Mouse (Mus musculus) liver, embryonic 11.5 days (tissue): ENCODE measurements around the gene Atf4. TPM values are rescaled to one million over a fixed set of nuclear protein-coding genes. Genes with fewer than 3 reads are reported as not detected.

Experiments used
- ATAC-seq: fragments of 200-750 bp; cut with Nextera tagmentation; replicated peaks from 2 replicates; pipeline ENCODE4 v1.8.0; 2017; ENCODE audit warnings: moderate number of reproducible peaks, mild to moderate bottlenecking, moderate TSS enrichment, moderate library complexity; ENCODE audit not compliant: low FRiP score
- DNase-seq: peaks from one replicate; pipeline ENCODE4 v3.0.0-alpha.2; 2017; ENCODE audit warnings: low spot score
- H3K27ac ChIP-seq: fragments of 300-500 bp; sonication (generic); 2 replicates; pipeline ENCODE4 v1.5.1; 2014; ENCODE audit warnings: mild to moderate bottlenecking, low read depth, low read length, control low read depth
- H3K27me3 ChIP-seq: fragments of 300-500 bp; sonication (generic); replicated peaks from 2 replicates; pipeline ENCODE4 v1.6.1; 2014; ENCODE audit warnings: low read length, mixed read lengths; ENCODE audit not compliant: control insufficient read depth, insufficient read depth
- H3K36me3 ChIP-seq: fragments of 300-500 bp; sonication (generic); 2 replicates; pipeline ENCODE4 v1.6.1; 2014; ENCODE audit warnings: mild to moderate bottlenecking, low read length, moderate library complexity, mixed read lengths; ENCODE audit not compliant: control insufficient read depth, insufficient read depth
- H3K4me1 ChIP-seq: fragments of 300-500 bp; sonication (generic); replicated peaks from 2 replicates; pipeline ENCODE4 v1.6.1; 2014; ENCODE audit warnings: low read length, mixed read lengths; ENCODE audit not compliant: control insufficient read depth, insufficient read depth
- H3K4me2 ChIP-seq: fragments of 300-500 bp; sonication (generic); 2 replicates; pipeline ENCODE4 v1.6.1; 2014; ENCODE audit warnings: mild to moderate bottlenecking, control low read depth, moderate library complexity
- H3K4me3 ChIP-seq: fragments of 300-500 bp; sonication (generic); 2 replicates; pipeline ENCODE4 v1.5.1; 2014; ENCODE audit warnings: low read depth, low read length, control low read depth
- H3K9ac ChIP-seq: fragments of 300-500 bp; sonication (generic); 2 replicates; pipeline ENCODE4 v1.6.1; 2014; ENCODE audit warnings: low read depth, low read length, control low read depth
- H3K9me3 ChIP-seq: fragments of 300-500 bp; sonication (generic); 2 replicates; pipeline ENCODE4 v1.6.1; 2016; ENCODE audit warnings: low read length, inconsistent platforms, mixed read lengths; ENCODE audit not compliant: control insufficient read depth
- WGBS: fragments of 180-500 bp; shearing (Covaris S2); extraction: QIAGEN DNeasy Blood & Tissue Kit; methylation state at CpG from one replicate; pipeline ENCODE4 v1.1.7; 2014; 5-methylcytosine and 5-hydroxymethylcytosine counted together
- polyA plus RNA-seq: library from polyadenylated mRNA; unstranded; fragments of >200 nt; fragmentation: Nextera tagmentation; extraction: Ambion mirVana; gene quantifications from 2 replicates; pipeline ENCODE4 v1.2.1, GENCODE M21; 2014

Gene Atf4
- polyA plus RNA-seq, 1 experiment from 2014 or later, result 186 TPM

DNA sequence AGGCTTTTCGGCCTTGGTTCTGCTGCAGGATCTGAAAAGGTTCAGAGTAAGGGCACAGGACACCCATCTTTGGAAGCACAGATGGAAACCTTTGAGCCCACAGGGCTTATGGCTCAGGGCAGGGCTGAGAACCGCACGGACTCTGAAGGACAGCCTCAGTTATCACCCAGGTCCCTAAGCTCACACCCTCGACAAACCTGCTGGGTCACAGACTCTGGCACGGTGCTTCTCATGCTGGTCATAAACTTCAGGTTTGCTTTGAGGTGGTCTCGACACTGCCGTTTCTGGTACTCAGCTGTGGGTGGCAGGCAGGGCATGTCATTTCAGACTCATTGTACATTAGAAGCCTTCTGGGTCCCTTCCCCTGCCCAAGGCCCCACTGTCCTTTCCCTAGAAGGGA lies 6.1 kb downstream of the Atf4 start:
- 76% methylated on average over 7 of the region's 7 CpGs for WGBS
- Histone ChIP-seq H3K9me3 (no peaks in the 10 kb centered on the region), H3K4me1 (peaks cover 41% of the 10 kb centered on the region), H3K4me3 (no peak overlapping the region), H3K27ac (no peak overlapping the region), H3K9ac (no peak overlapping the region), H3K4me2 (no peak overlapping the region), H3K27me3 (no peaks in the 10 kb centered on the region), H3K36me3 (peaks cover 27% of the 10 kb centered on the region)
- DNase-seq, result no peak
- no peak for ATAC-seq

DNA sequence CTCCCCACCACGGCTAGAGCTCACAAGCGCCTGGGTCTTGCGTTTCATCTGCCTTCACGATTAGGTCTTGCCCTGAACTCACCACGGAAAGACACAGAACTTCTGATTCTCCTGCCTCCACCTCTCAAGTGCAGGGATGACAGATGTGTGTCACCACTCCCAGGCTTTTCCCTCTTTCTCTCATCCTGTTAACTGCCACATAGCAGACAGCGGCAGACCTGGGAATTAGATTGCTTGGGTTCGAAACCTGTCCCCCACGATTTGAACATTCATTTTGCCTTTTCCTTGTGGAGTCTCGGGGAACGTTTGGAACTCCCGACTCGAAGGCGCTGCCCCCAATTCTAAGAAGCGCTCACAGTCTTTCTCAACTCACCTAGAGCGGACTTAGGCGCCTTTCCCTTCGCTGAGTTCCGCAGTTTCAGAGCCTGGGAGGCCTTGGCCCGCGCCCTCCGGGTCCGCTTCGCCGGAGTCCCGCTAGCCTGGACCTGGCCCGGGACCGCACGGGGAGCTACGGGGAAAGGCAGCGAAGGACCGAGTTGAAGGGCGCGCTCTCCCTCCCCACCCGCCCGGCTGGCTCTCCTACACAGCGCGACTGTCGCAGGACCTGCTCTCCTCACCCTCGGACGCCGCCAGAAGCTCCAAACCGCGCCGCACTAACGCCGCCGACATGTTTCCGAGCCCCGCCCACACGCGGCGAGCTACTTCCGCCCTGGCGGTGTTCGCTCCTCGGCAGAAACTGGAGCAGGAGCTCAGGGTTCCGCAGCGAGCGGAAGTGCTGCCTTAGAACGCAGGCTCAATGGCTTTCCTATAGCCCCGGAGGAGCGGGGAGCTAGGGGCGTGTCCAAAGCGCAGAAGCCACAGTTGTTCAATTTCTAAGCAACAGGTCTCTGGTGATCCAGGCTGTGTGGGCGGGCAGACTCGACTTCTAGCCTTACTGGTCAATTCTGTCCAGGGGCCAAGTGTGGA lies 8.9 kb downstream of the Atf4 start, which contains the start of gene Rps19bp1:
TSS of gene Rps19bp1 (minus strand) at position 706 of the 966 bp plus-strand sequence.
- Histone ChIP-seq H3K4me1 (peaks cover 17% of the 10 kb centered on the region), H3K4me2 (peak within 1 kb of the TSS; percentile 79), H3K36me3 (peaks cover 9% of the 10 kb centered on the region; the same call in 1 of the 2 replicates), H3K27me3 (no peaks in the 10 kb centered on the region), H3K9ac (peak within 1 kb of the TSS; percentile 75), H3K27ac (peak within 1 kb of the TSS; percentile 40; the same call in 1 of the 2 replicates), H3K9me3 (no peaks in the 10 kb centered on the region), H3K4me3 (peak within 1 kb of the TSS; percentile 85)
- DNase-seq (peak; percentile 89), ATAC-seq (peak; percentile 90)
- WGBS, result 2% methylated on average over 66 of the region's 66 CpGs

DNA sequence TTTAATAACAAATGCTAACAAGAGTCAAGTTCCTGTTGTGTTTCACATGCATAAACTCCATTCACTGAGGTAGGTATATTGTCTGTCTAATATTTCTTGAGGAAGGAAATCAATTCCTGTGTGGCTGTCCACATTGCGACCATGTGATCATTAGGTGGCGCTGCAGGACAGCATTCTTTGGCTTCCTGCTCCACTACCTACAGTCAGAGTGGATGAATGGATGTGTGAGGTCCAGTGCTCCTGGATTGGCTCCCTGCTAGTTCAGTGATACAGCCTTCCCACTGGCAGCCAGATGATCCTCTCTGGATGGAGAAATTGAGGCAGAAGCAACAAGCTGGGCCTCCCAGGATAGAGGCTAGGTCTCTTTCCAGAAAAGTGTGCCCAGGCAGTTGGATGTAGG lies 11.3 kb downstream of the Atf4 start:
- Histone ChIP-seq H3K9me3 (peaks cover 4% of the 10 kb centered on the region; the same call in 1 of the 2 replicates), H3K4me1 (peaks cover 9% of the 10 kb centered on the region), H3K4me3 (no peak overlapping the region), H3K27ac (no peak overlapping the region), H3K36me3 (no peaks in the 10 kb centered on the region; the same call in 1 of the 2 replicates), H3K4me2 (no peak overlapping the region), H3K9ac (no peak overlapping the region), H3K27me3 (no peaks in the 10 kb centered on the region)
- 0% methylated on average over 2 of the region's 2 CpGs for WGBS
- ATAC-seq (no peak), DNase-seq (peak; percentile 53)

DNA sequence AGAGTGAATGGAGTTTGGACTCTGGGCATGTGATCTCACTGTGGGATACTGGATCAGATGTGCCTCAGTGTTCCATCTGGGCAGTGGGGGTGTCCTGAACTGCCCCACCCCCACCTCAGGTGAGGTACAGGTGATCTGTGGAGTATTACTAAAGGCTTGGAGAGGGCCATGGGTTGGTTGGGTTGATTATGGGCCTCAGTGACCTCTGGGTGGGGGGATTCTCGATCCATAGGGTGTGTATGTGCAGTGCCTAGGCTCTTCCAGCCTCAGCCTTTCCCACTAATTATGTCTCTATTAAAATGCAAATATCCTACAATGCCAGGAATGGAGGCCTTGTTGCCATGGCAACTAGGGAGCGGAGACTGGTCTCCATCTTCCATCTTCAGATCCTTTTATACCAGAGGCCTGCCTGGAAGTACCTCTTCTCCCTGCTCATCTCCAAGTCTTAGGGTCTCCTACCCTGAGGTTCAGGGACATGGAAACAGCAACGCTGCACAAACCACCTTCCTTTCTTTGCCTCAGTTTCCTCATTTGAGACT lies 16.9 kb downstream of the Atf4 start:
- Histone ChIP-seq H3K27me3 (peaks cover 3% of the 10 kb centered on the region), H3K36me3 (no peaks in the 10 kb centered on the region), H3K9me3 (peaks cover 4% of the 10 kb centered on the region; the same call in 1 of the 2 replicates), H3K27ac (no peak overlapping the region), H3K9ac (no peak overlapping the region), H3K4me2 (no peak overlapping the region), H3K4me1 (no peaks in the 10 kb centered on the region), H3K4me3 (no peak overlapping the region)
- 68% methylated on average over 3 of the region's 3 CpGs for WGBS
- ATAC-seq (no peak), DNase-seq (no peak)

DNA sequence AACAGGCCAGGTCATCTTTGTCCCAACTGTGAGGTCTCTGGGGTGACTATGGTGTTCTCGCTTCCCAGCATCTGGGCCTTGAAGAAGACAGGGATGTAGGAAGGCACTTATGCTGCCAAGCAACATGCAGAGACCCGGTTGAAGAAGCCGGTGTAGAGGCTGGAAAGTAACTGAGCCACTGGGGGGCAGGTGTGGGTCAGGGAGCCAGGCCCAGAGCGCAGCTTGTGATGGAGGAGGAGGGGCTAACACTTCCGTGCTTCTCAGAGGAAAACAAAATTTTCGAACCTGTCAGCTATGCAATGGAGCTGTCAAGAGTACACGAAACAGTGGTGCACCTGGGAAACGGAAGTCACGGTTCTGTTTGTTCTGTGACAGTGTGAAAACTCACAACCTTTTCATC lies 22.1 kb downstream of the Atf4 start:
- Histone ChIP-seq H3K4me1 (no peaks in the 10 kb centered on the region), H3K4me2 (no peak overlapping the region), H3K27ac (no peak overlapping the region), H3K9ac (no peak overlapping the region), H3K36me3 (no peaks in the 10 kb centered on the region), H3K9me3 (no peaks in the 10 kb centered on the region), H3K4me3 (no peak overlapping the region), H3K27me3 (peaks cover 7% of the 10 kb centered on the region)
- WGBS, result 44% methylated on average over 9 of the region's 9 CpGs
- ATAC-seq (no peak), DNase-seq (no peak)

DNA sequence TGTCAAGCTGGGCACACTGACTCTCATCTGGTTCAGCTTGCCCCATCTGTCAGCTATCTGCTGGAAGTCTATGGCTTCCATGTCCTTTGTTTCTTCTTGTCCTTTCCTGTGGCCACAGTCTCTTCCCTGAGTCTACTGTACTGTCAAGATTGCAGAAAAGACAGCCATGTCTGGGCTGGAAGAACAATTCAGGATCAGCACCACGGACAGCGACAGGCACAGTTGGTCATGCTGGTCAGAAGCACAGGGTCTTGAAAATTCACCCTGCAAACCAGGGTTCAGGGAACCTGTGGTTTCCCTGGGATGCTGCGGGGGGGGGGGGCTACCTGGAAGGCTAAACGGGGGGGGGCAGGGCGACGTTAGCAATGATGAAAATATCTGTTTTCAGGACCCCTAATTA lies 22.6 kb downstream of the Atf4 start:
- Histone ChIP-seq H3K4me1 (no peaks in the 10 kb centered on the region), H3K4me2 (no peak overlapping the region), H3K9me3 (no peaks in the 10 kb centered on the region), H3K9ac (no peak overlapping the region), H3K4me3 (no peak overlapping the region), H3K27ac (no peak overlapping the region), H3K36me3 (no peaks in the 10 kb centered on the region), H3K27me3 (peaks cover 10% of the 10 kb centered on the region)
- DNase-seq (peak; percentile 69), ATAC-seq (no peak)
- 0% methylated on average over 6 of the region's 6 CpGs for WGBS

DNA sequence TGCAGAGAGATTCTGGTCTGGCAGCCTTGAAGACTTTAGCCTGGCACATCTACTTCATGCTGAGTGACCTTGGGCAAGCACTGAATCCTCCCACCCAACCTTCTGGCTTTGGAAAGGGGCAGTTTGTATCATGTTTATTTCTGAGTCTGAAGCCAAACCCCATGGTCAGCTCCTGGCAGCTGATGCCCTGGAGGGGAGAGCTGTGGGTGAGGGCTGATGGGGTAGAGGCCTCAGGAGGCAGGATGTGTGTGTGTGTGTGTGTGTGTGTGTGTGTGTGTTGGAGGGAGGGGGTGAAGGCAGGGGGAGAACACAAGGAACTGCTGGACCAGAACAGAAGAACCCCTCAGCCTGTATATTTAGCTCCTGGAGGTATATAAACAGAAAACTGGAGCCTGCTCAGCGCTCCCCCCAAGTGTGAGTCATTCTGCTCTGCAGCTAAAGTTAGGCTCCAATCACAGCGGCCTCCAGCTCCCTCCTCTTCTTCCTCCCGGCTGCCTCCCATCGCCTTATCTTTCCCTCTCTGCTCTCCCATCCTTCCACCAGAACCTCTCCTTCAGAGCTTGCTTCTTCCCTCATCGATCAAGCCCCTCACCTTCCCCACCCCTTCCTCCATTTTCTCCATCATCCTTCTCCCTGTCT lies 23.3 kb downstream of the Atf4 start:
- H3K9me3 ChIP-seq, result no peaks in the 10 kb centered on the region
- ATAC-seq (no peak), DNase-seq (no peak)
- WGBS, result 45% methylated on average over 5 of the region's 5 CpGs
- no peak overlapping the region for H3K27ac ChIP-seq
- no peak overlapping the region for H3K4me2 ChIP-seq
- no peaks in the 10 kb centered on the region for H3K4me1 ChIP-seq
- H3K9ac ChIP-seq, result no peak overlapping the region
- H3K27me3 ChIP-seq, result peaks cover 10% of the 10 kb centered on the region
- H3K36me3 ChIP-seq, result no peaks in the 10 kb centered on the region
- no peak overlapping the region for H3K4me3 ChIP-seq

DNA sequence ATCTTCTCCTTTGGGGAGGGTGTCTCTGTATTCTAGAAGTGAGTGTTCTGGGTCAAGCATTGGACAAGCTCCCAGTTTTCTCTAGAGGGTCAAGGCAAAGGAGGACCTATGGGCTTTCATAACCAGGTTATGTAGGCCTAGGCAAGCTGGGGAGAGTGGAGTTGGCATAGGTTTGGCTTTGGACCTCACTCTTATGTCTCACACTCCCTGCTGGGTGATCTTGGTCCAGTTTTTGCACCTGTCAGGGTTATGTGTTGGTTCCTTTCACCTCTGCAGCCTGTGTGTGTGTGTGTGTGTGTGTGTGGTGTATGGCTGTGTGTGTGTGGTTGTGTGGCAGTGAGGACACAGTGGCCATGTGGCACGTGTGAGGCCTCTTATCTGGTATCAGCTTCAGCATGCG lies 24.1 kb downstream of the Atf4 start:
- 64% methylated on average over 2 of the region's 2 CpGs for WGBS
- H3K27ac ChIP-seq, result no peak overlapping the region
- no peaks in the 10 kb centered on the region for H3K36me3 ChIP-seq
- no peaks in the 10 kb centered on the region for H3K9me3 ChIP-seq
- H3K4me3 ChIP-seq, result no peak overlapping the region
- no peak for ATAC-seq
- H3K4me2 ChIP-seq, result no peak overlapping the region
- peaks cover 17% of the 10 kb centered on the region for H3K27me3 ChIP-seq
- no peak overlapping the region for H3K9ac ChIP-seq
- DNase-seq, result no peak
- H3K4me1 ChIP-seq, result no peaks in the 10 kb centered on the region
